Mouse (Mus musculus) bone marrow macrophage, adult 2 months (primary cell): ENCODE measurements around the gene Lrrc1.

Experiments
- CTCF ChIP-seq: IDR thresholded peaks from 2 replicates; pipeline ENCODE4 v1.5.1; 2012; ENCODE audit warnings: low read depth, mild to moderate bottlenecking, low read length, moderate library complexity
- POLR2A ChIP-seq: IDR thresholded peaks from 2 replicates; pipeline ENCODE4 v1.6.1; 2012; ENCODE audit warnings: mild to moderate bottlenecking, low read depth, low read length, borderline replicate concordance

DNA sequence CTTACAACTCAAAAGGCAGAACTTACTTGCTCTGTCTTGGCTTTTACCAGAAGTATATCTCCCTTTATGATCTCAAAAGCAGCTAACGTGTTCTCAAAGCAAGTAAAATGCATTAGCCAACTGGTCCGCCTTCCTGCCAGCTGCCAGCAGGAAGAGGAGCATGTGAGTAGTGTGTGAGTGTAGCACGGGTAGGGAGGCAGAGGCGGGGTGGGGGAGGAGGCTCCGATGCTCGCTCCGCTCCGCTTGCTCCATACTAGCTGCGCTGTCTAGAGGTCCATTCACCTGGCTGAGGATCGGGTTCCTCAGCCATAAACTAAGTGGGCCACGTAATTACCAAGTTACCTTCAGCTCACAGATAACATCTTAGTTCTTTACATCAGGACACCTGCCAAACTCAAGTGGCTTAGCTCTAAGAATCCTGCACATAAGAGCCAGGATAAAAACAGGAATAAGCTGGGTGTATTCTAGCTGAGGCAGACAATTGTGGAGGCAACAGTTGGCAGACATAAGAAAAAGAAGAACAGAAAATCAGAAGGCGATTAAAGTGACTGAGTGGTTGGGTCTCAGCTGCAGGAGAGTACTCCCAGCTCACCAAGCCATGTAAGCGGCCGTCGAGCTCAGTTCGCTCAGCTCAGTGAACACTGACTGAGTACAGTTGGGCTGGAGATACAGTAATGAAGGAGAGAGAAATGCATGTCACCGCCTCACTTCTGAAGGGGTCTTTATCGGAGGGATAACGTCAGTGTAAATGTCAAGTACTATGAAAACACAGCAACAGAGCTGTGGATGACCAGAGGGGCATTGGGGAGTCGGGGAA is 74.7 kb downstream of the Lrrc1 start:
- TF ChIP-seq POLR2A (no peak), CTCF (no peak)
